Mouse (Mus musculus): Measurements from ENCODE around the gene Dtymk.
"Not testable (repeated sequence)": the region's sequence is repeated elsewhere in the genome, so short reads cannot be mapped to it uniquely, and the experiment has no call there.

The Dtymk gene

GRCm38 (mm10) chr1:93801741-93802238 is at the start of gene Dtymk:
Gene Dtymk (minus strand): TSS chr1:93801934.
- peak; percentile 90 to 91 for DNase-seq

DNA sequence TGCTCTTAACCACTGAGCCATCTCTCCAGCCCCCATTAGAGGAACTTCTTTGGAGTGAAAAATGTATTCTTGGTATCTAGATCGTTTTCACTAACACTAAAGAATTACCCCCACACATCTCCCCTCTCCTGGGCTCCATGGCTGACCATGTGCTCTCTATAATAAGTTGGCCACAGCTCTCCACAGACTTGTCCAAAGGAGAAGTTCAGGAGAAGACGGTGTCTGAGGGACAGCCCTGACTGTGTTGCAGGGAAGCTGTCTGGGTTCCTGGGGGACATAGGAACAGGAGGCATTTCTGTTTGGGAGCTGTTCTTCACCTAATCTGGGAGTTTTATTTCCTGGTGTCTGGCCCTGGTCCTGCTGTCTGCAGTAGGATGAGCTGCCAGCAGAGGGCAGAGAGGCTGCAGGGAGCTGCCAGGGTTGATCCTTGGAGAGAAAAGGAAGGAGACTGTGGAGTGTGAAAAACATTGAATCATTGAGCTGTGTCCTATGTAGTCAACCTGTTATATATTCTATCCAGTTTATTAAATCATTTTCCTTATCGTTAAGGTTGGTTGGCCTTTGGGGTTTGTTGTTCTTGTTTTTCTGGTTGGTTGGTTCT is 44.1 kb upstream of the Dtymk start:
- DNase-seq: not testable (repeated sequence)

DNA sequence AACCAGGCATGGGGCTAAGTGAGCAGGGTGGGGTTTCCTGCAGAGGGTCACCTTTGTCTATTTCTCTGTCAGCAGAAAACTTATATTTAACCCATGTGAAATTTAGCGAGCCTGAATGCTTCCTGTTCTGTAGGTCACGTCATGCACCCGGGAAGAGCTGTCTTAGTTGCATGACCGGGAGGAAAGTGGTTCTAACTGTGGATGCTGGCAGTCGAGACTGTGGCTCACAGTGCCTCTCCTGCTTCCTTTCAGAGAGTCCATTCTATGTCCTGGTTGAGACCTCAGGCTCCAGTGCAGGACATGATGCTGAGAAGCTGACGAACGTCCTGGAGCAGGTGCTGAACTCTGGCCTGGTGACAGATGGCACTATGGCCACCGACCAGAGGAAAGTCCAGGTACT is 36.8 kb upstream of the Dtymk start:
- DNase-seq: not testable (repeated sequence)

GRCm38 (mm10) chr1:93837335-93837734 is 35.6 kb upstream of the Dtymk start:
- no peak for DNase-seq

- DNase-seq: no peak
Observed at GRCm38 (mm10) chr1:93836532-93836913, 34.8 kb upstream of the Dtymk start.

DNA sequence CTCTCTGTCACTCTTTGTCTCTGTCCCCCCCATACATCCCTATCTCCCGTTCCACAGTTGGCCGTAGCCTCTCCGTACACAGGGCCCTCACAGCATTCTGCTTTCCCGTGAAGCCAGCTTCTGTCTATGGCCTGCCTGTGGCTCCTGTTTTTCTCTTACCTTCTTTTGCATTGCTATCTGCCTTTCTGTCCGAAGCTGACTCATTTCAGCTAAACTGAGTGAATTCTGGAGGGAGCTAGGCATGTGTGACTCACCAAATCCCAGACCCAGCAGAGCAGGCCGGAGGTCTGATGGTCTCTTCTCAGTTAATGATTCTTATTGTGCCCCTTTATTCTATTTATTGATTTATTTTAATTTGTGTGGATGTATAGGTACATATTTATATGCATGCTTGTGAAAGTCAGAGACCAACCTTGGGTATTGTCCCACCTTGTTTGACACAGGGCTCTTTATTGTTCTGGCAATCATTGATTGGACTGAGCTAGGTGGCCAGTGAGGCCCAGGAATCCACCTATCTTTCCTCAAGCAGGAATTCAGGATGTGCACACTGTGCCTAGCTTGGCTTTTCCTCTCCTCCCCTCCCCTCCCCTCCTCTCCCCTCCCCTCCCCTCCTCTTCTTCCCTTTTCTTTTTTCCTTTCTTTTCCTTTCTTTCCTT is 34.3 kb upstream of the Dtymk start:
- DNase-seq: no peak

GRCm38 (mm10) chr1:93835211-93835610 is 33.5 kb upstream of the Dtymk start:
- no peak for DNase-seq

GRCm38 (mm10) chr1:93834671-93835150 is 33.0 kb upstream of the Dtymk start:
- no peak for DNase-seq

DNA sequence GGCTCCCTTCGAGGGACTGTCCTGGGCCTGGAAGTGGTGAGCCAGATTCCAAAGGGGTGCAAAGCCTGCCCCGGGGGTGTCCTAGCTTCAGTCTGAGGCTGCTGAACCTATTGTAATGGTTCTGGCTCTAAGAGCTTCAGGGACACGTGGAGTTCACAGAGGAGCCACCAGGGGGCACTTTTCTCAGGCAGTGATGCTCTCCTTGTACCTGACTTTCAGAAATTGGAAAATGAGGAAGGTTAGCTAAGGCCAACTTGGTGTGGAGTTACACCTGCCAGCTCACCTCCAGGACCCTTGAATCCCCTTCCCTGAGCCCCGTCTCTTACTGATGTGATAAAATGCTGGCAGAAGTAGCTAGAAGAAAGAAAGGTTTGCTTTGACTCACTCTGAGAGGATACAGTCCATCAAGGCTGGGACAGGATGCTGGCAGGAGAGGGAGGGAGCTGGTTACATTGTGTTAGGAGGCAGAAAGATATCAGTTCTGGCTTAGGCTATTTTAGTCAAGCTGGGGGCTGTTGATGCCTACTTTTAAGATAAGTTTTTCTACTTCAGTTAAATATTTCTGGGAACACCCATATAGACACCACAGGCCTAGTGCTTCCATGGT is 31.1 kb upstream of the Dtymk start:
- not testable (repeated sequence) for DNase-seq

DNA sequence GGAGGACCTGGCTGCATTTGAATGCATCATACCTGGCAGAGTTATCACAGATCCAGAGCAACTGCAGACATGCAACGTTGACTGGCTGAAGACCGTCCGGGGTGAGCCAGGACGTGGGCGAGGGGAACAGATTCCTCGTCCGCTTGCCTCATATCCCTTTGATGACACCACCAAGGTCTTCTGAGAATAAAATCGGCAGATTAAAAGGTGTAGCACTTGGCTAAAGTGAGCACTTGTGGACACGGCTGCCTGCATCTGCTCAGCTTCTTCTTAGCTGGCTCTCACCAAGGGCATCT is 24.8 kb upstream of the Dtymk start:
- no peak for DNase-seq

GRCm38 (mm10) chr1:93825771-93826539 is 24.2 kb upstream of the Dtymk start:
- peak in 1 of 2 experiments; percentile 27 for DNase-seq

DNA sequence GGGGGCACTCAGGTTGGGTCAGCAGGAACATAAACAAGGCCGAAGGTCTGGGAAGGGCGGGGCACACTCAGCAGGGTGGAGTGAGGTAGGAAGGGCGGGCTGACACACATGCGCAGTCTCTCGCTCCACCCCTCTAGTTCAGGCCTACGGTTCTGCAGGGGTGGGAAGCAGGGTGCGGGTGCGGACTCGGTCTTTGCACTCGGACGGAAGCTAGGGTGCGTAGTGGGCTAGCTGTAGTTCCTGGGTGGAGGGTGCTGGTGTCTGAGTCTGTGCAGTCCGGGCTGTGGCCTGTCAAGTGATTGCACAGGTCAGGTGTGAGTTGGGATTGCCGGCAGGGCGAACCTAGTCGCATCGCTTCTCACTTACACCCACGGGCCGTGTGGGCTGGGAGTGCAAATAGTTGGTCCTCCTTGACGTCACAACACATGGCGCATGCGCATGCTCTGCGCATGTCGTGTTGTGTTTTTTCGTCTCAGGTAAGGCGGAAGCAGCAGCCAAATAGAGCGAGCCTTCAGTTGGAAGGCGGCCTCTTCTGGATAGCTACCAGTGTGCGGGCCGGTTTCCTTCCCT is 23.5 kb upstream of the Dtymk start:
- peak; percentile 96 to 98 for DNase-seq

DNA sequence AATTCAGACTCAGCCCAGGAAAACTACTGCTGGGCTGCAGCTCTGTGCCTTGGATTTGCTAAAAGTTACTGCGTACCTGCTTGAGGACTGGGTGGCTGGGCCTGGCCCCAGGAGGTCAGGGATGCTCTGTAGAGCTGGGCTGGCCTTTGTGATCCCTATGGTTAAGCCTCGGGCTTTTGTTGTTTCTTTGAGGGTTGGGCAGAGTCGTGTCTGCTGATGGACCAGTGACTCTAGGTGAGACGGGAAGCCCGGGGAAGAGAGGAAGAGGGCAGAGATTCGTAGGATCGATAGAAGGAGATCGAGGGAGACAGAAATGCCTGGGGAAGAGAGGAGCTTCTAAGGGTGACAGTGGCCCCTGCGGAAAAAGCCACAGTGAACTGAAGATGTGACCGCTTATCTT is 22.9 kb upstream of the Dtymk start, which contains the start of gene D2hgdh:
D2hgdh (plus strand) TSS at position 301 of the 400 bp plus-strand sequence.
- peak in 1 of 2 experiments; percentile 28 for DNase-seq

GRCm38 (mm10) chr1:93823796-93824495 is 22.2 kb upstream of the Dtymk start:
- no peak for DNase-seq

- no peak for DNase-seq
Observed at GRCm38 (mm10) chr1:93818722-93819121, 17.0 kb upstream of the Dtymk start.

DNA sequence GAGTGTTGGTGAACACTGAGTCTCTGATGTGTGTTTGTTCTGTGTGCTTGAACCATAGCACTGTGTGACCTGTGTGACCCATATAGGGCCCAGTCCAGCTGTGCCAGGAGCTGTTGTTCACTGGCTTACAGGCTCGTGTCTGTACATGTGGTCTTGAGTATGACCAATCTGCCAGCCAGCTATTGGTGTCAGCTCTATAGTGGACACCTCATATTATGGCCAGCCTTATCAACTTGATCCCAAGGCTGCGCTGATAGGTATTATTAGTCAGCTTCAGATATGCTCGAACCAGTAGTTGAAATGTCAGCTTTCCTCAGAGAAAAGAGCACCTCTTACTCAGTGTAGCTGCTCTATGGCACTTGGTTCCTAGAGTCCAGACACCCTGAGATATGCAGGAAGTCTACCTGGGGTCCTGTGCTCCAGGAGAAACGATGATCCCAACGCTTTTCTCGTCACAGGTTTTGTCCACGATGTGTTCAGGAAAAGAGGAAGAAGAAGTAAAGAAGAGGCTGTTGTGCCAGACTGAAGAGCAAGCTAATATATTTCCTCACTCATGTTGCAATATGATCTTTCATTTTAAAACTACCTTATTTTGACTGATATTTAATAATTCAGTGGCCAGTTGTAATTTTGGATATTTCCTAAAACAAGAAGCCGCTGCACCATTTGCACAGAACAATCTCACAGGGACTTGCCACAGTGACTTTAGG is 16.2 kb upstream of the Dtymk start:
- no peak for DNase-seq

GRCm38 (mm10) chr1:93811495-93812039 is 9.8 kb upstream of the Dtymk start:
- peak in 1 of 2 experiments; percentile 33 for DNase-seq

- no peak for DNase-seq
Observed at GRCm38 (mm10) chr1:93810011-93810410, 8.3 kb upstream of the Dtymk start.

DNA sequence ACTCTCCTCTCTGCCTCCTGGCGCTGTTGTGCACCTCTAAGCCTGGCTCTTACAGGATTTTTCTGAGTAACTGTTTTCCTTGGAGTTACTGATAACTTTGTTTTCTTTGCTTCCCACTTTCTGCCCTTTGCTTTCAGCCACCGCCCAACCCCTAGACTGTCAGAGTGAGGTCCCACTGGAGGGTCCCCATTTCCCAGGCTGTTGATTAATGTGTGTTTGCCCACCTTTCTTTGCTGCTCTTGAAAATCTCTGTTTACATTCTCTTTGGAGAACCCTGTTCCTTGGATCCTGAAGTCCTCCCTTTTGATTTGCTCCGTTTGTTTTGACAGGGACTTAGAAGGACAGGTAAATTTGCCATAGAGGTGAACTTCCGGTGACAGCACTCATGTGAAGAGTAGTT is 7.1 kb upstream of the Dtymk start:
- no peak for DNase-seq

GRCm38 (mm10) chr1:93805221-93805951 is 3.7 kb upstream of the Dtymk start:
- no peak for DNase-seq

GRCm38 (mm10) chr1:93804818-93805217 is 3.1 kb upstream of the Dtymk start:
- DNase-seq: no peak

Data from cerebellum, postnatal 36 days (tissue).